ENCODE assay signal across 13 mouse cellular contexts in the genomic region with DNA sequence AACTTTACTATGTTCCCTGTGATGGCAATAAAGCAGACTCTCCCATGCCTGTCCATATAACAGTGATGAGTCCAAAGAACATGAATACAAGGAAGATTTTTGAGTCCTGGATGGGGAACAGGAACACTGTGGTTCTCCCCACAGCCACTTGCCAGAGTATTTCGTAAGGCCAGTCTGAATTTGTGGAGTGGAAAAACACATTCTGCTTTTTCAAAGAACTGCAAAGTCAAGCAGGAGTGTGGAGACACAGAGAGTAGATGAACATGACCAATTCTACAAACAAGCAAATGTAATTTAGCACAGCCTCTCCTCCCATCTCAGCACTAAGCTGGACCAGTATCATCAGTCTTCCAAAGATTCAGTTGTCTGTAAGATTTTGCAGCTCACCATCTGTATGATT.
"Had no signal": no experiment of that assay in that cellular context is flagged by ENCODE, and none has a peak within 500 bp of the region (broad histone marks: within the 10 kb centered on the region; RNA-seq: fewer than 3 reads in every experiment).

No protein-coding gene starts in this region.

- H3K27ac ChIP-seq: kidney, postnatal 0 days; limb, embryonic 10.5 days; limb, embryonic 13.5 days; liver, embryonic 12.5 days; liver, embryonic 15.5 days; lung, embryonic 15.5 days; stomach, postnatal 0 days had no signal

- H3K4me3 ChIP-seq: limb, embryonic 10.5 days; limb, embryonic 13.5 days; liver, embryonic 12.5 days; liver, embryonic 15.5 days; lung, embryonic 15.5 days had no signal

- ATAC-seq: intestine, embryonic 16.5 days; liver, embryonic 12.5 days had no signal

- H3K4me1 ChIP-seq: liver, embryonic 12.5 days; liver, embryonic 15.5 days; lung, embryonic 15.5 days had no signal

- H3K36me3 ChIP-seq: limb, embryonic 10.5 days; limb, embryonic 13.5 days; liver, embryonic 12.5 days; liver, embryonic 15.5 days; lung, embryonic 15.5 days had no signal

- H3K27me3 ChIP-seq: limb, embryonic 13.5 days; liver, embryonic 12.5 days; liver, embryonic 15.5 days; lung, embryonic 15.5 days had no signal

- DNase-seq: kidney, adult 2 months; kidney, postnatal 25 days; liver; midbrain, embryonic 14.5 days; thymus, postnatal 36 days had no signal
